Mouse (Mus musculus) thymus, adult 2 months (tissue): ENCODE data around the gene Aldh3a1.

Experiments
- CTCF ChIP-seq: fragments of 200-500 bp; IDR thresholded peaks from 2 replicates; pipeline ENCODE4 v1.5.1; 2012; ENCODE audit warnings: mild to moderate bottlenecking, control low read depth, low read length, moderate library complexity, borderline replicate concordance; ENCODE audit not compliant: control insufficient read depth, poor library complexity, insufficient read depth; ENCODE audit errors: extremely low read depth
- POLR2A ChIP-seq: fragments of 200-500 bp; IDR thresholded peaks from 2 replicates; pipeline ENCODE4 v1.6.1; 2012; ENCODE audit warnings: mild to moderate bottlenecking, low read length, control low read depth, moderate library complexity; ENCODE audit not compliant: control insufficient read depth, poor library complexity, insufficient read depth; ENCODE audit errors: extremely low read depth

GRCm38 (mm10) chr11:61222971-61223745 lies 15.8 kb downstream of the Aldh3a1 start:
- TF ChIP-seq CTCF (no peak), POLR2A (no peak)
